Mouse (Mus musculus) c-Kit-positive CD71-positive TER-119-positive erythroid progenitor cells, embryonic 14.5 days (primary cell): ENCODE measurements at regions not wholly inside any gene's neighbourhood (a gene's known extent, or its start where the extent isn't known, plus 50 kb on each side); places are given as distances from the start of the nearest gene placed in this dataset.

Experiments
- DNase-seq: peaks from one replicate; pipeline ENCODE4 v3.0.0-alpha.2; 2013; ENCODE audit warnings: low spot score

DNA sequence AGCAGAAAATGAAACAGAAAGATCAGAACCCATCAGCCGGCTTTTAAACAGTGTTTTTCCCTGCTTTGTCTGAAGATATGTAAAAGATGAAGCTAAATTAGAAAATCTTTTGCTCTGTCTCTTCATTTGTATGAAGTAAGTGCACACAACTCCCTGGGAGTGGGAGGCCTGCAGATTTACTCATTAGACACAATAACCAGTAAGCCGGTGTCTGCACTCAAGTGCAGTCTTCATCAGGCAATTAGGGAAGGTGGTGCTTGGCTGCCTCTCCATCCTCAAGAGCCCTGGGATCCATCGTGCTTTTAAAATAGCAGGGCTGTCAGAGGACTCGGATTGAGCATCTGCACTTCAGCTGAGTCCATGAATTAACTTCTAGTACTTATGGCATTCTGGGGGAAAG, 945.1 kb downstream of the Slc4a3 start:
- no peak for DNase-seq

DNA sequence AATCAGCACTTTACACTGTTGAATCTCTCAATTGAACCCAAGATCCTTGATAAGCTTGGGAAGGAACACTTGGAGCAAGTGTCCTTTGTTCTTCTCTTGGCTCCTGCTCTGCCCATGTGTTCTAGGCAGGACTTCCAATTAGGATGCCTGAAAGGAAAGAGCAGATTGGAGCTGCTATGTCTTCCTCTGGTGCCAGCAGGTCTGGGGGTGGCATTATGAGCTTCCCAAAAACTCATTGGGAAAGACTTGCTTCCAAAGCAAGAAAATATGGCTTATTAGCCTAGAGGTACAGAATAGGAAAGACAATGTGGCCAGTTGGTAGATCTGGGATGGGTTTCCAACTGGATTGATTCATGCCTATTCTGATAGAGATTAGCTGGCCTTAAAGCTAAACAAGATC, 959.1 kb downstream of the Slc4a3 start:
- no peak for DNase-seq

DNA sequence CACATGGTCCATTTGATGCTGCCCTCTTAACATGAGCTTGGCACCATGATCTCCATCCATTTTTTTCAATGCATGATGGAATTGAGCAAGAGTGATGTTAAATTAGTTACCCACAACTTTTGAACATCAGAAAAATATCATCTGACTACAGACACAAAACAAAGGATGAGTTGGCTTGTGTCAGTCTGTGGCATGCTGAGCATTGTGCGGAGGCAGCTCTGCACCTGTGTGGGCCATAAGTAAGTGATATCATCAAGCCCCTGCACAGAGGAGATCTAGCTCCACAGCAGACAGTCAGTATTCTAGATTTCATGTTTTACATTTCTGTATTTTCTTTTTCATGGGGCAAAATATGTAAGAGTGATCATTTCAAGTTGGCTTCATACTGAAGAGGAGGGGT, 962.8 kb downstream of the Slc4a3 start:
- DNase-seq = no peak

DNA sequence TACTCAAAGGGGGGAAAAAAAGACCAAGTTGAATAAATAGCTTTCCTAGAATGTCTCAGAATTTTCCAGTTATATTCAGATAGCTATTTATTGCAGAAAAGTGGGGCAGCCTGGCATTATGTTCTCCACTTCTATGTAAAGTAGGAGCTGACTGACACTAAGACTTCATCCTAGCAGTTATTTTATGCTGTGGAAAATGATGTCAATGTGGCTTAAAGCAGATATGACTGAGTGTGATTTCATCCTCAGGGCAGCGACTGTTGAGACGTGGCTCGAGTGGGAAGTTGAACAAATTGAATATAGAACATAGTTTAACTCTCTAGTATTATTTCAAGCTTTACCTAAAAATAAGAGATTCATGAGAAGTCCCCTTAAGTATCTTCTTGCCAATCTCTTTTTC, 963.4 kb downstream of the Slc4a3 start:
- no peak for DNase-seq

DNA sequence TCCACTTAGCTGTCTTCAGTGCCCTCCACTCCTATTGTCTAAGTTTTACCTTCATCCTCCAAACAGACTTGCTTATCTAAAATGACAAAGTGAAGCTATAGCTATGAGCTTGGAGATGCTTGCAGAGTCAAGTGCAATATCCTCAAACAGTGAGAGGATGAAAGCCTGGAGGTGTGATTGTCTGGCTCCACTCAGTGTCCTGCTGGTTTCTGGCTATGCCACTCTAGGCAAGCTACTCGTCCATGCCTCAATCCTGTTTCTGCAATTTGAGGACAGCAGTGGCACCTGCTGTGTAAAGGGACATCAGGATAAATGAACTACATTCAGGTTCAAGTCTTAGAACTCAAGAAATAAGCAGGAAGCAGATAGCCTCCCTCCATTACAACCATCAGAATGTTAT, 966.1 kb downstream of the Slc4a3 start:
- DNase-seq = no peak

DNA sequence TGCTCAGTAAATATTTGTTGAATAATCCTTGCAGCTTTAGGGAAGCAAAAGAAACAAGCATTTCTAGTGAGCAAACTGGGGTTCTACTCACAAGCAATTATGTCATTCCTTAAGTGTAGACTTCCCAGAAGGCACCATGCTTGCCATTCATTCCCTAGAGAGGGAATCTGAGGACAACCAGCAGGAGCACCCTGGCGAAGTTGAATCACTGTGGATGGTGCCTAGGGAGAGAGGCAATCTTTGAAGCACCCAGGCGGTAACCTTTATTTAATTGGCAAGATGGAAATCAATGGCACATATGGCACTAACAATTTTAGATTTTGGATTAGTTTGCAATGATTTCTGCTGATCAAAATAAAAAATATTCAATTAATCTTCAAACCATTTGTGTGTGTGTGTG, 967.4 kb downstream of the Slc4a3 start:
- no peak for DNase-seq

DNA sequence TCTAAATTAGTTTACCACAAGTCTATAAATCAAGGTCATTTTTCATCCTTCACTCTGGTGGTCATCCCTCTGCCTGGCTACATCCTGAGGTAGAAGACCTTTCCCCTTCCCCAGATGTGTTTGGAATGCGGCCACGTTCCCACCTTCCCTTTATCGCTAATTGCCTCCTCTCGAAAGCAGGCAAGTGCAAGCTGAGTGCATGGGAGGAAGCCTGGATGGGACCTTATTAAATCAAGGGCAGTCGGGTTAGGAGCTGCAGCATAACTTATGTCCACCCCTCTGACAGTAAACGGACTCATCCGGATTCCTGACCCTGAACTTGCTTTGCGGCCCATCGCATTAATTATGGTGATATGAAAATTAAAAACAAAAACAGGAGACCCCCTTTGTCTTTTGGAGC, 983.5 kb downstream of the Slc4a3 start:
- no peak for DNase-seq

DNA sequence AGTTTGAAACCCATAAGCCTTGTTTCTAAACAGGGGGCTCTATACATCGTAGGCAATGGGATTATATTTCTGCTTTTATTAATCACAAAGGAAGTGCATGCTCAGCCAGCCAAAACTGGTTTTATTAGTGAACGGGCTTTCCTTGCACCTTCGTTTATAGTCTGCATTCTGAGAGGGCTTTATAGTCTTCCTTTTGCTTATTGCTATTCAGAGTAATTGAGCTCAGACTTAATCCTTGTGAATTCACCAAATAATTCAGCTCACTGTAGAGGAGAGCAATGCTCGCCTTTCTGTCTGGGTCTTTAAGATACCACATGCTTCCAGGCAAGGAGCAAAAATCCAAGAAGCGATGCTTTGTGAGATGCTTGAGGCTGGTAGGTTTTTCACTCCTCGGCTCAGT, 984.3 kb downstream of the Slc4a3 start:
- no peak for DNase-seq

DNA sequence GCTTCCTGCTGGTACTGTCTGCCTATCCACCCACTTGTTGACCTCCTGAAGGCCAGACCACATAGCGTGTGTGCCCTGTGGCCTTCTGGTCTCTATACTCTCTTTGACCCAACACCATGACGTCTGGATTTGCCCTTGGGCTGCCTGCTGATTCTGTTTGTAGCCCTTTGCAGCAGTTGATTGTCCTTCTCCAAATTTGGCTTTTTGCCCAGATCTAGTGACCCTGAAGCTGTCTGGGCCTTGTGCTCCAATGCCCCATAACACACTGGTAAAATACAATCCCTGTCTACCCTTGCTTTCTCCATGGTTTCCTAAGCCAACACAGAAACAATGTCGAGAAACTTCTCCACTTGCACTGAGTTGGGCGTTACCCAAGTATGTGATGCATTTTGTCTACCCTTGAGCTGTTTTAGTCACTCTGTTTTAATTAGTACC, 979.3 kb downstream of the Epha4 start:
- DNase-seq = no peak

DNA sequence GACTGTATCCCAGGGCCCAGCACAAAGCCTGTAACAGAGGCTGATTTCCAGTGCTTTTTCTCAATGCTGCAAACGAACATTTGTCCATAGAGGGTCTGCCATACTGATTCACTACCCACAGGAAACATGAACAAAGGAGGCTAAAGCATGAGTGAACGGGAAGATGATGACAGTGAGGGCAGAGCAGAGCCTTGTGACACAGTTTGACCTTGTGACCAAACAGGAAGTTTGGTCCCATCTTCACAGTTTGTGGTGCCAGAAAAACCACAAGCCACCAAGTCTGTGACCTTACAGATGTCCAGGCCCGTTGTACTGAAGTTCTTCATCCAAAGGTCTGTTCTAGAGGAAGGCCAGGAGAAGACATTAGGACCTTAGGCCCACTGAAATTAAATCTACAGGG, 974.4 kb downstream of the Epha4 start:
- DNase-seq = no peak

DNA sequence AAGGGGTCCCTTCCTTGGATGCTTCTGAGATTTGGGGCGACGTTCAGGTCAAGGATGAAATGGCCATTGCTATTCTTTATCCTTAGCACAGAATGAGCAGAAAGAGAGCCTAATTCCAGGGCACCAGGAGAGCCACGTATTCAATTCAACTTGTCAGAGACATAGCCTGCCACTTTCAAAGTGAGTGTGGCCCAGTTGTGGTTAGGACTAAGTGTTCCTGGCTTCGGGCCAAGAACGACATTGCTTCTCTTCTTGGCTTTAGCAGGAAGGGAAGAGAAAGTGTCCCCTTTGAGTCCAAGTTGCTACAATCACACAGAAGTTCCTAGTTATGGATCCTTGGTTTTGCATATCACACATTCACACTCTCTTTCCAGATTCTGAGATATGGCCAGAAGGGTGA, 964.0 kb downstream of the Epha4 start:
- DNase-seq = no peak

DNA sequence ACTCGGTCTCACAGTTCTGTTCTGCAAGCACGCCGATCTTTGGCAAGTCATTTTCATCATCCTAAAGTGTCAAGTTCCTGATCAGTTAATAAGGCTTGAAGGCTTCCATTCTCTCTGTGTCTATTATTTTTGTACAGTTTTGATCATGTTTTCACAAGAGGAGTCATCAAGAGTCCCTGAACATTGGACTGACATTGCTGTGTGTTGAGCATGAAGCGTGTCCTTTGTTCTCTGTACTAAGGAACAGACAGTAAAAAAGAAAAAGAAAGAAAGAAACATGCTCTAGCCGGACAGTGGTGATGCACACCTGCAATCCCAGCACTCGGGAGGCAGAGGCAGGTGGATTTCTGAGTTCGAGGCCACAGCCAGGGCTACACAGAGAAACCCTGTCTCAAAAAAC, 955.4 kb downstream of the Epha4 start:
- DNase-seq = no peak

DNA sequence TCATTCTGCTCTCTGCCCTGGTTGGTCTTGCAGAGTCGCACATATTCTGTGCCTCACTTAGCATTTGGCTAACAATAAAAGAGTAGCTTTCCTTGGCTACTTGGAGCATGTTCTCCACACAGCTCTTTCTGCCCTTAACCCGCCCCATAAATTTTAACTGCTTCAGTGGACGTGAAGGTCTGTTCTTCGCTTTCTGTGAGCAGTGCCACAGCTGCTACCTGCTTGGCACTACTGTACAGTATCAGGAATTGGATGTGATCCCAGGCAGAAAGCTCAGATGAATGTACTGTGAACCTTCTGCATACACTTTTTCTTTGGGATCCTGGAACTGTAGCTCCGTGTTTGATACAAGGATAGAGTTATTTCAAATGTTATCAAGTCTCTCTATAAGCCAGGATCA, 939.4 kb downstream of the Epha4 start:
- no peak for DNase-seq

DNA sequence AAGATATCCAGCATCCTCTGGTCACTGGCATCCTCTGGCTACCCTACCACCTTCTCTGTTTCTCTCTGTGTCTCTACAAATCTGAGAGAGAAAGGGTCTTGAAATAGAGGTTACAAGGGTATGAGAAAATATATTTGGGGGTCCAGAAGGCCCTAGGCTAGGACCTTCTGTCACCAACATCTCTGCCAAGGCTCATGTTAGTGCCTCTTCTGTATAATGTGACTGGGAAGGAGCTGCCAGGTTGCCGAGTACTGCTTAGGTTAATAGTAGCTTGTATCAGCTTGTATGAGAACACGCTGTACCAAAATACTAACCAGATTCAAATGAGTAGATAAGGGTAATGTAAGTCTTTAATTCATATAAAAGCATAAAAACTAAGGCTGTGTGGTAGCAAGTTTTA, 929.0 kb downstream of the Epha4 start:
- no peak for DNase-seq

DNA sequence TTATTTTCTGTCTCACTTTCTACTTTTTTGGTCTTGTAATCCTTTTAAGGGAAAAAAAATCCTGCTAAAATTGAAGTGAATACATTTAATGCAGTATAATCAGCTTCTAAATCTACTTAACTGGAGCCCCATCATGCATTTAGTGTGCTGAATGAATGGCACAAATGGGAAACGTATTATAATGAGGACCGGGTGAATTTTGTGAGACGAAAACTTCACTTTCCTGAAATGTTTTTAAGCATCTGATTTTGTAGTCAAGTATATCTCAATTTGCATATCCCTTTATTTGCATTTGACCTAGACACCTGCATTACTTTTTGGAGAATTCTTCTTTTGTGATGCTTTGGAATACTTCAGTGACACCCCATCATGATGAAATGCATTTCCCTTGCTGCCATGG, 889.1 kb downstream of the Epha4 start:
- no peak for DNase-seq

DNA sequence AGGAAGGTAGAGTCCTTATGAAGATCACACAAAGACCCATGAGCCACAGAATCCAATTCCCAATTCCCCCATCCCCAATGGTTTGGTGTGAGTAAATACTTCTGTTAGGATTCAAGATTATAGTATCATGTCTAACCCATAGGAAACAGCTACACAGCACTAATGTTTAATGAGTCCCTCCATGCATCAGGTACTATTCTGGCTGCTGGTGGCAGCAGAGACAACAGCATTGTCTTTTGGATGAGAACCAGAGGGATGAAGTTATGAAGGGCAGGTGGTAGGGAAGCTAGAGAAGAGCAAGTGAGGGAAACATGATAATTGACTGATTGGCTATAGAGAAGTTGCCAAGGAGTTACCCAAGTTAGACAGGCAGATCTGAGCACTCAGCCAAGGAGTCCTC, 885.0 kb downstream of the Epha4 start:
- DNase-seq = no peak

DNA sequence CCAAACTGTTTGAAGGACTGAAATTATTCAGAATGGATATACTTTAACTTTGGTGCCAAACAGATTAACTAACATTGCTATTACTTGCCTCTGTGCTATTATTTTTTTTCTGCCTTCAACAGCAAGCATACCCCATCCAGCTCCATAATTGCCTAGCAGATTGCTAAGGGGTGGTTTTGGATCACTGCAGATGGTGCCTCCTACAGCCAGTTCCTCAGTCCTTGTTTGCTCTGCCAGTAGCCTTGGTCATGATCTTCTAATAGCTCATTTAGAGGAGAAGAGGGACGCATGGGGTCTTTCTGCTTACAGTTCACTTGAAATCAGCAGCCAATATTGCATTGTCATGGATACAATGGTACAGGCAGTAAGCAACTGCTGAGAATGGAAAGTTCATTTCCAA, 880.8 kb downstream of the Epha4 start:
- DNase-seq = no peak

DNA sequence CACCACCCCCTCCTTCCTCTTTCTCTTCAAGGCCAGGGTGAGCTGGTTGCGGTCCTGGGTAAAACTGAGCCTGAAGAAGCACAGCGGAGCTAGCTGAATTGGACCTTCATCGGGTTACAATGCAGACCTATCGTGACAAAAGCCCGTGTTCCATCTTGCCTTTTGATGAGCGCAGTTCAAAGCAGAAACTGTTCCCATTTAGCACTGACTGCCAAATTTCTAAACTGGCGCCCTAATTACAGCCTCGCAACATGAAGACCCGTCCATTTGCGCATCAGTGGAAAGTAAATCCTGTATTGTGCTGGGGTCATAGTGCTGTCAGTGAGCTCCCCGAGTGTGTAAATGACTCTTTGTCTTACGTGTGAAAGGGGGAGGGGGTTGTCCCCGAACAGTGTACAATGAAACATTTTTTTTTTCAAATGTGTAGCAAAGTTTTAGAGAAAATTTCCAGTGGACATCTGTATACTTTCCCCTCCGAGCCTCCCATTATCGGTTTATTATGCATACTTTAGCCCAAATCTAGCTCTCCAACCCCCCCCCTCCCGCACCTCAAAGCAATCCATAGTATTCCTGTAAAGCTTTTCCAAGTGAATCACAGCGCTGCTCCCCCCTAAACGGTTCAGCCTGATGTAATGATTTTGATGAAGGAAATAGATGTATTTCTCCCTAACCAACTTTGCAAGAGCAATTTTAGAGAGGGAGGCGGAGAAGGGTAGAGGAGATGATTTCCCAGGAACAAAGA, 877.4 kb downstream of the Epha4 start:
- DNase-seq = no peak

DNA sequence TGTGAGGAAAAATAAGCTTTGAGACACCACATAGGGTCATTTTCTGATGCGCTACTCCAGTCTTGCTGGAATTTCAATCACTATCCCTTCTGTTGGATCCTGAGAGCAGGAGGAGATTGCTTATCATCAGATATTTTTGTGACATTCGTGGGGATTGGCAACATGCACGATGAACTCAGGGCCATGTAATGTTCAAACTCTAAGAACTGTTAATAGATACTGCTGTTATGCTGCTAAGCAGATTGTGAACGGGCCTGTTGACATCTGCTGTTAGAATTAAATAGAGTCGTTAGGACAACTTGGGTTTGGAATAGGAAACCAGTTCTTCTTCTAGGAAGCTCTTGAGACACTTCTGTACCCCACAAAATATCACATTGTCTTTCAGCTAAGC, 876.9 kb downstream of the Epha4 start:
- no peak for DNase-seq

DNA sequence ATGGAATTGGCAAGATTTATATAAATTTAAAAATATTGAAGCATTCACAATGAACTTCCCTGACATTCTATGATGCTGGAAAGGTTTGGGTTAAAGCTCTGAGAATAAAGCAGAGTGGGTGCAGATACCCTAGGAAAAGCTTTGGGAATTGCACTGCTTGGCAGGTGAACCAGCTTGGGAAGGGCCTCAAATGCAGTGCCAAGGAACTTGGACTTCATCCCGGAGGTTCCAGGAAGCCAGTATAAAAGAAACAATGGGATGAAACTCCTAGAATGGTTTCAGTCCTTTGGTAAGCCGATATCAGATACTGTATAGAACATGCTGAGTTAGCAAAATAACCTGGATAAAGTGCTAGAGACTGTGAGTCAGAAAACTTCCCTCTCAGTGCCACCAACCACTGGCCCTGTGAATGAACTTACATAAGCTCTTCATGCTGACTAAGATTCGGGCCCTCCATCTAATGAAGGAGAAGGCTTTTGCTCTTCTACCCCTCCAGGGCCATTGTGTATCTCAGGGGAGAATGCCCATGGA, 873.6 kb downstream of the Epha4 start:
- DNase-seq = no peak

DNA sequence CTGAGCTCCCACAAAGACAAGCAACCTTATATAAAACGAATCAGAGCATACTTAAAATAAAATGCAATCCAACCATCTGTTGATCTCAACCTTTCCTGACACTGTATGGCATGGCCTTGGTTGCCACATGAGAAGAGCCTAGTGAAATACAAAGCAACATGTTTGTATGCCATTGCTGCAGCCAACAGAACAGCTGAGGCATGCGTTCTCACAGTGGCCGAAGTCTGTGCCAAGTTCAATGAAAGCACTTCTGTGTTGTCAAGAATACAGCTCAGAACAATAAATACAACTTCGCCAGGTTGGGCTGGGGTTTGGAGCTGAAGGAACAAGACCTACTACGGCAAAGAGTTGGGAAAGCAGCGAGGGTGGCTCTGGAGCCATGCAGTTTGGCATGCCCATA, 872.2 kb downstream of the Epha4 start:
- no peak for DNase-seq

DNA sequence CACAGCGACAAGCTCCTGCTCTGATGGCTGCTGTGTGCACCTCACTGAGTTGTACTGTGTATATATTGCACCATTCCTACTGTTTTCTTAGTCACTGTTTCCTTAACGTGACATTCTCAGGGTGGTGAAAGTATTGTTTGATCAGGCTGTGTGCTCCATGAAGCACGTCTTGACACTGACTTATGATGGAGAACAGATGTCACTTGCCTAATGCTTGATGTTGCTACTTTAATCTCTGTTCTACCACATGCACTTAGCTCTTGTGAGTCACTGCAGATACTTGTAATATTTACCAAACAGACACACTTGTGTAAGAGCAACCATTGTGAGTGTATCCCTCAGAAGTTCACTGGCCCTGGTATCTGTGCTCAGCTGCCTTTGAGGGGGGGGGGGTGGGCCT, 870.0 kb downstream of the Epha4 start:
- no peak for DNase-seq

DNA sequence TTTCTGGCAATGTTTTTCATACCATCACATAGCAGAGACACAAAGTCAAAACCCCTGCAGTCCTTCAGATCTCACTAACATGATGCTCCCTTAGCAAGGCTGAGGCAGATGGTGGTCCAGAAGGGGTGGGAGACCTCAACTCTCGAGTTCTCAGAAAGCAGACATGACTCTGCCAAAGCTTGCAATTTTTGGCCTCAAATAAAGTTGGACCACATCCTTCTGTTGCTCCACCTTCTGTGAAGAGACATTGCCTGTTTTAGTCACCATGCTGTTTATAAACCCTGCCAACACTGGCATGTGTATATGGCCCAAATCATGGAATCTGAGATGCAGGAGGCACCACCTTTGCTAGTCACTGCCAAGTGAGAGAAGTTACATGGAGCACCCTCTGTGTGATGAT, 860.1 kb downstream of the Epha4 start:
- no peak for DNase-seq

DNA sequence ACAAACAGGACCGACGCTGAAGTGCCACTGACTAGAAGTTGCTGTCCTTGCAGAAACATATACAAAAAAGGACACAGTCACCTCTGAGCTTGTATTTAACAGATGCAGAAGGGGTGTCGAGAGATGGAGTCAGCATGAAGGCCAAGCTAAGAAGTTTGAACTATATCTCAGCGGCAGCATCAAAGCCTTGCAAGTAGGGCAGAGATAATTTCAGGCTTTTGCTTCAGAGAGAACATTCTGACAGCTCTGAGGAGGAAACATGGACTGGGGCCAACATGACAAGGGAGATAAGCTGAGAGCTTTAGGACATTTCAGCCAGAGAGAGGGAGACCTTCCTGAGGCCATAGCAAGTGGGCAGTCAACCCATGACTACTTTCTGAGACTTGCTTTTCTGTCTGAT, 856.7 kb downstream of the Epha4 start:
- no peak for DNase-seq
